Mouse (Mus musculus) urinary bladder, adult 18-20 months (tissue): ENCODE data around the gene Tnfrsf13c.
"Not testable (repeated sequence)": the region's sequence is repeated elsewhere in the genome, so short reads cannot be mapped to it uniquely, and the experiment has no call there.

Experiments
- DNase-seq, 2 experiments: peaks; one replicate each; pipeline ENCODE4 v3.0.0; 2022; ENCODE audit warnings: low spot score in 2 of 2, mixed read lengths in 2 of 2

The Tnfrsf13c gene

GRCm38 (mm10) chr15:82223657-82224601 is at the start of gene Tnfrsf13c:
TSS of gene Tnfrsf13c (minus strand) at chr15:82224369.
- no peak for DNase-seq

DNA sequence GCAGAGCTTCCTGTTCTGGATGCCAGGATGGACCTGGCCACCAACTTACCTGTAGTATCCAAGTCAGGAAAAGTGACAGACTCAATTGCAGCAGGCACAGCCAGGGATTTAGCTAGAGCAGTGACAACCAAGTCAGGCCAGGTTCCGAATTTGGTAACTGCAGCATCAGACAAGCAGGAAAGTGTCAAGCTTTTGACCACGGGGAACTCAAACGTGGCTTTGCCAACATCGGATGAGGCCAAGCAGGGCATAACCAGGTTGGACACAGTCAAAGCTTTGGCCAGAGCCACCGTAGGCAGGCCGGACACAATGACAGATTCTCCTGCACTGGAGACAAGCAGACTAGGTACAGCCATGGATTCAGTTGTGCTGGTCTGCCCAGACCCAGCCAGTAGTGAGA is 48.1 kb upstream of the Tnfrsf13c start:
- DNase-seq, result no peak

GRCm38 (mm10) chr15:82271201-82271600 is 47.0 kb upstream of the Tnfrsf13c start:
- DNase-seq, result peak; percentile 12 to 58

GRCm38 (mm10) chr15:82268783-82269182 is 44.6 kb upstream of the Tnfrsf13c start:
- DNase-seq, result no peak

DNA sequence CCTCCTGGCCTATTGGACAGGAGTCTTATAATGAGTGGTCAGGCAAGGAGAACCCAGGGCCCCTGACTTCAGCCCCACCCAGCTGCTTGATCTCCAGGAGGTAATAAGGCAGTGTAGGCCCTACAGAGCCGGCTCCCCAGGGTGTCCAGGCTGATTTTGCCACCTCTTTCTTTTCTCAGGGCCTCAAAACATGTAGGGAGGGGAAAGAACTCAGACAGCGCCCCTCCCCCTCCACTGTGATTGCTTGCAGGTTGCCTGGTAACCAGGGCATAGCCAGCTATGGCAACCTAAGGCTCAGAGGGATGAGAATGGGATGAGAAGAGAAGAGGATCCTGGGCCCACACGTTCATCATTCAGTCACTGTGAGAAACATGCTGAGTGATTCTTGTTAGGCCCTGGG is 44.0 kb upstream of the Tnfrsf13c start:
- DNase-seq, result no peak

- DNase-seq, result peak; percentile 13 to 51
These were observed 42.2 kb upstream of the Tnfrsf13c start for GRCm38 (mm10) chr15:82266356-82266755.

GRCm38 (mm10) chr15:82259510-82259909 is 35.3 kb upstream of the Tnfrsf13c start:
- no peak for DNase-seq

DNA sequence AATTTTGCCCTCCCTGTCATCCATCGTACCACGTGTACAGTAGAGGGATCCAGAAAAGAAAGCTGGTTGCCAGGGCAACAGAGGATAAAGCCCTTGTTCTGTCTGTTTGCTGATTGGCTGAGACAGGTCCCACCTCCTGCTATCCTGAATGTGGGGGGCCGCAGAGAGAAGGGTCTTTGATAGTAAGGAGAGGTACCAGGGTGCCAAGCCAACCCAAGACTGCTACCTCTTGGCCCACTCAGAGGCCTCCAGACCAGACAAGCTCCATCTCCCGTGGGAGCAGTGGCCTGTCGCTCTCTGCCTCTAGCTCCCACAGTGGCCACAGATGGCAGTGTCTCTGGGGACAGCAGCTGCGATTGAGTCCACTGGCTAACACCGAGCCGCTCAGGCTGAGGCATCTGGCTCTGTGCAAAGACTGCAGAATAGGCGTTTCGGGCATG is 31.8 kb upstream of the Tnfrsf13c start:
- DNase-seq, result no peak

- DNase-seq, result no peak
These were observed 31.1 kb upstream of the Tnfrsf13c start for GRCm38 (mm10) chr15:82255248-82255647.

DNA sequence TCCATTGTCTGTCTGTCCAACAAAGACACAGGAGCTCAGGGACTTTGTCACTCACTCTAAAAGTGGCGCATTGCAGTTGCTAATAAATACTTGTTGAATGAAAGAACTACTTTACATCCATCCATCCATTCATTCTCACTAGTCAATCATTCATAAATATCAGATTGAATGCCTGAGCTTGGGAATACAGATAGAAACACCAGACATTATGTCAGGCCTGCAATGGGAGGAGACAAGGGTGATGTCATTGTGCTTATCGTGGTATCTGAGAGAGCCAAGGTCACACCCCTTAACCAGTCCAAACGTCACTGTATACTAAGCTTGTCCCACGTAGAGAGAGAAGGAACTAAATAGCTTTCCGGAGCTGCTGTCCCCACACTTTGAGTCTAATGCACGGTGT is 27.9 kb upstream of the Tnfrsf13c start, which contains the start of gene 1500009C09Rik:
Gene 1500009C09Rik (plus strand): TSS at position 301 of the 400 bp plus-strand sequence.
- no peak for DNase-seq

GRCm38 (mm10) chr15:82251579-82251978 is 27.4 kb upstream of the Tnfrsf13c start:
- DNase-seq, result no peak

DNA sequence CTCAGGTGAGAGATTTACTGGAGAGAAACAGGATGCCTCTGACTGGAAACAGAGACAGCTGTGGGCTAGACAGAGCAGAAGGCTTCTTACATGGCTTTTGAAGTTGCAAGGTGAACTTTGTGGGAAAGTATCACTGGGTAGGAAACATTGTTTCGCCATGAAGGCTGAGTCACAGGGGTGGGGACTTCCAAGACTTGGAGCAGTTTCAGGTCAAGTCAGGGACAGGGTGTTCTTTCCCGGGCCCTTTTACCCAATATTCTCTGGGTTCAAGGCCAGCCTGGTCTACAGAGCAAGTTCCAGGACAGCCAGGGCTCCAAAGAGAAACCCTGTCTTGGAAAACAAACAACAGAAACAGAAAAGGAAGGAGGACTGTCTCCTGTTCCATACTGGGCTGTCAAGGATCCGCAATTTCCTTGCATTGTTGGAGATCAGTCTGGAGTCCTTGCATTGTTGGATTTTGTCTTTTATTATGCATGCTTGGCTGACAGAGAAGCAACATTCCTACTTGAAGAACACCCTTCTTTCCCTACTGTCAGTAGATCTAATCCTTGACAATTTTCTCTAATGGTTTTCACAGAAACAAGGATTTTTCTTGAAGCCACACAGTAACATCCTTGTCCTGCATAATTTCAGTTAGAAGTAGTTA is 23.1 kb upstream of the Tnfrsf13c start:
- peak in 1 of 2 experiments; percentile 31 for DNase-seq

DNA sequence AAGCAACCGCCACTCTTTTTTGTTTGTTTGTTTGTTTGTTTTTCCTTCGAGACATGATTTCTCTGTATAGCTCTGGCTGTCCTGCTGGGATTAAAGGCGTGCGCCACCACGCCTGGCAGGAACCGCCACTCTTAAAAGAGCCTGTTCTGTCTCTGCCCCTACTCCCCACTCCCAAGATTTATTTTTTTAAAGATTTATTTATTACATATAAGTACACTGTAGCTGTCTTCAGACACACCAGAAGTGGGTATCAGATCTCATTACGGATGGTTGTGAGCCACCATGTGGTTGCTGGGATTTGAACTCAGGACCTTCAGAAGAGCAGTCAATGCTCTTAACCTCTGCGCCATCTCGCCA is 20.6 kb upstream of the Tnfrsf13c start:
- not testable (repeated sequence) for DNase-seq

GRCm38 (mm10) chr15:82244115-82244804 is 20.1 kb upstream of the Tnfrsf13c start, which contains the start of gene Cenpm:
TSS of gene Cenpm (minus strand) at chr15:82244748.
- DNase-seq, result peak; percentile 83 to 93

GRCm38 (mm10) chr15:82243742-82244114 is 19.6 kb upstream of the Tnfrsf13c start:
- DNase-seq, result no peak

DNA sequence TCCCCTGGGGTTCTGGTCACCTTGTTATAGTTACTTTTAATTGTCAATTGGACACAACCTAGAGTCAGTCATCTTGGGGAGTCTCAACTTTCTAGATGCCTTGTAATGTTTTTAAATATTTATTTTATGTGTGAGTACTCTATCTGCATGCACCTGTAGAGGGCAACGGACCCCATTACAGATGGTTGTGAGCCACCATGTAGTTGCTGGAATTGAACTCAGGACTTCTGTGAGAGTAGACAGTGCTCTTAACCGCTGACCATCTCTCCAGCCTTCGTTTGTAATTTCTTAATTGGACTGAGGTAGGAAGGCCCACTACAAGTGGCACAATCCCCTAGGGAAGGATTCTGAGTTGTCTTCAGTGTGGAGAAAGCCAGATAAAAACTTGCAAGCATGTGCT is 19.1 kb upstream of the Tnfrsf13c start:
- DNase-seq, result no peak

DNA sequence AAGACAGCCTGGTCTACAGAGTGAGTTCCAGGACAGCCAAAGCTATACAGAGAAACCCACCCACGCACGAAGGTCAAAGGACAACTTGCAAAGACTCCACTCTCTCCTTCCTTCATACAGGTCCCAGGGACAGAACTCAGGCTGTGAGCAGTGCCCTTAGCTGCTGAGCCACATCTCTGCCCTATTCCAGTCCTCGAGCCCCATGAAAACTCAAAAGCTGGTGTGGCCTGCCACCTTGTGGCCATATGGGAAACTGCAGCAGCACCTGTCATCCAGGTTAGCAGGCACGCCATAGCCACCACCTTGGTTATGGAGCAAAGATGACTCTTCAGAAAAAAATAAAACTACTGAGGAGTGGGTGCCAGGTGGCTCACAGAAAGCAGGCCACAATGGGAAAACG is 12.4 kb upstream of the Tnfrsf13c start:
- DNase-seq, result peak; percentile 67 to 86

DNA sequence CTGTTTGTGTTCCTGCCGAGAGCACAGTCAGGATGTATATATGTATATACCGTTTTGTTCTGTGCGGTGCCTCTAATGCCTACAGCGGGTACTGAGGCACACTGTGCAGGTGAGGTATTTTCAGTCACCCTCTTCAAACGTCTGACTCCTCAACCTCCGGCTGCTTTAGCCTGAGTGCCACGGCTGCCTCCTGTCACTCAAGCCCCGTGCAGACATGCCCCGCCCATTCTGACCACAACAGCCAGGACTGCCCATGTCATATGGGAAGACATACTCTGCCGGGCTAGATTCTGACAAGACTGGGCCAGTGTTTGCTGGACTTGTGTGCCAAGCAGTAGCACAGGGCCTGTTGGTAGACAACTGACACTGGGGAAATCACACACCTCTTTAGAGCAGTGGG is 11.5 kb upstream of the Tnfrsf13c start:
- DNase-seq, result no peak

DNA sequence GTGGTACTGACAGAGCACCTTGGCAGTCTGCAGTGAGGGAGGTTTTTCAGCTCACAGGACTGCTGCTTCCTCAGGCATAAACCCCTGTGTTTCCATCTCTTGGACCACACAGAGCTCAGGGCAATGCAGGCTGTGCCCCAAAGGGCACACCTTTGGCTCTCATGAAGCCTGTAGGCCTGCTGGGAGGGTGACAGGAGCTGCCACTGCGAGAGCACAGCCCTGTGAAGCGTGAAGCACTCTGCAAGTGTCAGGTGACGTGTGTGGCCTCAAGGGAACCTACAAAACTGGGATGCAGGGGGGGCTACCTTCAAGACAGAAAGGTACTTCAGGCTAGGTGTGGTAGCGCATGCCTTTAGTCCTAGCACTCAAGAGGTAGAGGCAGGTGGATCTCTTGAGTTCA is 8.5 kb upstream of the Tnfrsf13c start:
- no peak for DNase-seq

- DNase-seq, result no peak
These were observed 7.6 kb upstream of the Tnfrsf13c start for GRCm38 (mm10) chr15:82231591-82232378.

DNA sequence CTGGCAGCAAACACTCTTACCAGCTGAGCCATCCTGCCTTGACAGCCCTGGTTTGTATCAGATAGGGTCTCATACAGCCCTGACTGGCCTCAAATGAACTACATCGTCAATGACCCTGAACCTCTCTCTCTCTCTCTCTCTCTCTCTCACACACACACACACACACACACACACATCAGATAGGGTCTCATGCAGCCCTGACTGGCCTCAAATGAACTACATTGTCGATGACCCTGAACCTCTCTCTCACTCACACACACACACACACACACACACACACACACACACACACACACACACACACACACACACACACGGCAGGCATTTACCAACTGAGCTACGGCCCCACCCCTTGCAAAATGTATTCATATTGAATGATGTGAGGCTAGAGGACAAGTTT is 6.9 kb upstream of the Tnfrsf13c start:
- DNase-seq, result no peak
